Mouse (Mus musculus): Measurements from ENCODE around the gene Dennd4b.
"Not testable (repeated sequence)": the region's sequence is repeated elsewhere in the genome, so short reads cannot be mapped to it uniquely, and the experiment has no call there.

Gene Dennd4b

DNA sequence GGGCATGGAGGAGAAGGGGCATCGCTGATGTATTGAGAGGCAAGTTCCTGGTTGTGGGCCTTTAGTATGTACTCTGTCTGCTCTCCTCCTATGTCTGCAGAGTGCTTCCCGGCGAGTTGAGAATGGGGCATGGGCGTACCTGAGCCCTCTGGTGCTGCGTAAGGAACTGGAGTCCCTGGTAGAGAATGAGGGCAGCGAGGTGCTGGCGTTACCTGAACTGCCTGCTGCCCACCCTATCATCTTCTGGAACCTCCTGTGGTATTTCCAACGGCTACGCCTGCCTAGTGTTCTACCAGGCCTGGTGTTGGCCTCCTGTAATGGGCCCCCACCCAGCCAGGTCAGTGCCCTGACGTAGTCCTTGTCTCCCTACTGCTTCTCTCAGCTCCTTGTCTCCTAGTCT is 13.2 kb downstream of the Dennd4b start:
- in situ Hi-C loops (cut with MboI, MseI), result no loop called here

DNA sequence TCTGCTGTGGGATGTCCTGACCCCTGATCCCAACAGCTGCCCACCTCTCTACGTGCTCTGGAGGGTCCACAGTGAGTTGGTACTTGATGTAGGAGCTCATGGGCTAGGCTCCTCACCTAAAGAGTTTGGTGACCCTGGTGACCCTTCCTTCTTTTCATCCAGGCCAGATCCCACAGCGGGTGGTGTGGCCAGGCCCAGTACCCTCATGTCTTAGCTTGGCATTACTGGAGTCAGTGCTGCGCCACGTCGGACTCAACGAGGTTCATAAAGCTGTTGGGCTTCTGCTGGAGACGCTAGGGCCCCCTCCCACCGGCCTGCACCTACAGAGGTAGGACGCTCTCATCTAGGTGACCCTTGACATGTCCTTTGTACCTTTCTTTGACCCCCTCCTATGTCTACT is 14.2 kb downstream of the Dennd4b start:
- in situ Hi-C loops (cut with MboI, MseI), result no loop called here

DNA sequence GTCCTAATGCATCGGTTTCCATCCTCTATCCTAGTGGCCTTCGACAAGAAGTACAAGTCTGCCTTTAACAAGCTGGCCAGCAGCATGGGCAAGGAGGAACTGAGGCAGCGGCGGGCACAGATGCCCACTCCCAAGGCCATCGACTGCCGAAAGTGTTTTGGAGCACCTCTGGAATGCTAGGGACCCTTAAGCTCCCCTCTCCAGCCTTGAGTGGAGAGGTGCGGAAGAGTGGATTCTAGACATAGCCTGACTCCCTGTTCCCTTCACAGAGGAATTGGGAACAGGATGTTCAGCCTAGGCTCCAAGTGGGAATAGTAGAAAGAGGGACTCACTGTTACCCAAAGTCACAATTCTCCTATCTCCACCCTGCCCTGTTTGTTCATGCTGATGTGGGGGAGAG is 14.8 kb downstream of the Dennd4b start:
- in situ Hi-C loops (cut with MboI, MseI), result no loop called here

DNA sequence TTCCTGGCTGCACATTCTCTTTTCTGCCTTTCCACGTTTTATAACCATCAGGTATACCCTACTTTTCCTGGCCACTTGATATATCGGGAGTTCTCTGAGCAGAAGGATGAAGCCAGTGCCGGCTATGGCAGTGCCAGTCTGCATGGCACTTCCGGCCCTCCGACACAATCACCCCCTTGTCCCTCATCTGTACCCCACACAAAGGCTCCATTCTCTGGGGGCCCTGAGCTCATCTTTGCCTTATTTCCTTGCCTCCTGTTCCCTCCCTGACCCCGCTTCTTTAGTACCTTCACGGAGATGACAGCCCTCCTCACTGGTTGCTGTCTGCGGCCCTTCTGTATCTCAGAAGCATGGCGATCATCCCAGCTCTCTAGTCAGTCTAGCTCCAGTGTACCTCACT is 15.7 kb downstream of the Dennd4b start:
- in situ Hi-C loops (cut with MboI, MseI), result no loop called here

DNA sequence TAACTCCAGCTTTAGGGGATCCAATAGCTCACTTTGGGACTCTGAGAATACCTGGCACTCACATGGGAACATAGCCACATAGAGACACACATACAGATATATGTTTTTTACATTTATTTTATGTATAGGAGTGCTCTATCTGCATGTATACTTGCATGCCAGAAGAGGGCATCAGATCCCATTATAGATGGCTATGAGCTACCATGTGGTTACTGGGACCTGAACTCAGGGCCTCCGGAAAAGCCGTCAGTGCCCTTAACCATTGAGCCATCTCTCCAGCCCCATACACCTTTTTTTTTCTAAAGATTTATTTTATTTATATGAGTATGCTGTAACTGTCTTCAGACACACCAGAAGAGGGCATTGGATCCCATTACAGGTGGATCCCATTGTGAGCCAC is 19.2 kb downstream of the Dennd4b start:
- in situ Hi-C loops (cut with MboI, MseI), result no loop called here

DNA sequence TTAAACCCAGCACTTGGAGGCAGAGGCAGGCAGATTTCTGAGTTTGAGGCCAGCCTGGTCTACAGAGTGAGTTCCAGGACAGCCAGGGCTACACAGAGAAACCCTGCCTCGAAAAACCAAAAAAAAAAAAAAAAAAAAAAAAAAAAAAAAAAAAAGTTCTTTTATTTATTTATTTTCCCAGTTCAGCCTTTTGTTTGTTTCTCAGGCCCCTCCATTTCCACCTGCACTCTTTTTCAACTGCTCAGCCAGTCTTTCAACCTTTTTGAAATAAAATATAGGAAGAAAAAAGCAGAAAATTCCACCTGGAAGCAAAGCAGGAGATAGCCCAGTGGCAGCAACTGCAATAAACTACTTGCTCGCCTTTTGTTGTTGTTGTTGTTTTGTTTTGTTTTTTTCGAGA is 24.4 kb downstream of the Dennd4b start:
- in situ Hi-C loops (cut with MboI, MseI), result not testable (repeated sequence)

DNA sequence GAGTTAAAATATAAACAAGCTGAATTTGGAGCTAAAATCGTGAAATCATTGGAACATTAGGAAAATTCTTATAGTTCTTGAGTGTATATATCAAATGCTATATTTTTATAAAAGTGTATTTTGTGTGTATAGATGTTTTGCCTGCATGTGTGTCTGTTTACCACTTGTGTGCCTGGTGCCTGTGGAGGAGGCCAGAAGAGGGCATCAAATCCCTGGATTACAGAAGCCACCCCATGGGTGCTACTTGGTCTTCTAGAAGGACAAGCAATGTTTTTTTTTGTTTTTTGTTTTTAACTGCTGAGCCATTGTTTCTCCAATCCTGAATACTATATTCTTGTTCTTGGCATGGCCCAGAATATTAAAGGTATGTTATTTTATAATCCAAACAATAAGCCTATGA is 25.6 kb downstream of the Dennd4b start:
- in situ Hi-C loops (cut with MboI, MseI), result loop anchor here (10.0 kb wide), 1 partner anchor 304 kb away; the partner anchor contains the start of gene S100a2

DNA sequence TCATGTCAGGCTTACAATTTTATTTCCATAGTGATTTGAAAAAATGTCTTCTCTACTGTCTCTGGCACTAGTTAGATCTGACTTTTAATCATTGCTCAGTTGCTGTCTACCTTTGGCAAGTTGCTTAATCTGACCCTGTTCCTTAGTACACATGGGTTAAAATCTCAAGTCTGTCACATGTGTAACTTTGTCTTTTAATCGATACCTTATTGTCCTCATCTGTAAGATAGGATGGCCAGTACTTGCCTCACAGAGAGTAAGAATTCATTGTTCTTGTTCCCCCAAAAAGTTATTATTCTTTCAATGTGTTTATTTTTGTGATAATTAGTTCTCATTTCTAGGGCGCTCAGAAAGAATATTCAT is 27.0 kb downstream of the Dennd4b start:
- in situ Hi-C loops (cut with MboI, MseI), result loop anchor here (10.0 kb wide), 1 partner anchor 303 kb away; the partner anchor contains the start of gene S100a2

DNA sequence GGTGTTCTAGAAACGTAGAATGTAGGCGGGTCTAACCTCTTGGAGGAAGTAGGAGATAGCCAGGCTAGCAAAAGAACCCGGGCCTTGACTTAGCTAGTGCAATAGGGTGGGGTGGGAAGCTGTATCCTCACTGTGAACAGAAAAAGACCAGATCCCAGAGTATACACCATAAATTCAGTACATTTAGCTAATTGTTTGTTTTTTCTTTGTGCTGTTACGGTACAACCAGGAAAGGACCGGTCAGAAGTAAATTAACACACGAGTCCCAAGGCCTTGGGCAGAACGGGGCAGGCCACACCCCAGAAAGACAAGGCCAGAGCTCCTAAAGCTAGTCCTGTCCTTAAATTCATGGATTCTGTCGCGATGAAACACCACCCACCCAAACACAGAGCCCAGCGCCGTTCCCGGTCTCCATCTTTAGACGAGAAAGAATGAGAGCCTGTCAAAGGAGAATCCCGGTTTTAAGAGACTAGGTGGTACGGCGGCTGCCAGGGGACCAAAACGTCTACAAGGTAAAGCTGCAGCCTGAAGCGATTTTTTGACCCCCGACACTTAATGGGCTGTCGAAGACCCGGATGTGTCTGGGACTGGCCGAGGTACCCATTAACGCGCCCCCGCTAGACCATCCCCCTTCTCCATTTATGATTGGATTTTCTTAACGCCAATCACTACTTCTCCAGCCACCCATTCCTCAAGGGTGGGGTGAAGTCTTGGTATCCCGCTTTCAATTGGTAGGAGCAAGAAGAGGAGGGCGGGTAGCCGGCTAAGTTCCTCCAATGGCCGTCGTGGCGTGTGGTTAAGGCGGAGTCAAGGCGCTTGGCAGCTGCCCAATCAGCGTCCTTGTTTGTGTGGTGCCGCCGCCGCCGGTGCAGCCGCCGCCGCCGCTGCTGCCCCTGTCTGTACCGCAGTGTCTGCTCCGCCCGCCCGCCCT is 27.6 kb downstream of the Dennd4b start, which contains the start of gene Gatad2b:
Gene Gatad2b, plus strand, starts transcription at position 834 of the 931 bp plus-strand sequence.
- in situ Hi-C loops (cut with MboI, MseI), result loop anchor here (10.0 kb wide), 1 partner anchor 302 kb away; the partner anchor contains the start of gene S100a2

DNA sequence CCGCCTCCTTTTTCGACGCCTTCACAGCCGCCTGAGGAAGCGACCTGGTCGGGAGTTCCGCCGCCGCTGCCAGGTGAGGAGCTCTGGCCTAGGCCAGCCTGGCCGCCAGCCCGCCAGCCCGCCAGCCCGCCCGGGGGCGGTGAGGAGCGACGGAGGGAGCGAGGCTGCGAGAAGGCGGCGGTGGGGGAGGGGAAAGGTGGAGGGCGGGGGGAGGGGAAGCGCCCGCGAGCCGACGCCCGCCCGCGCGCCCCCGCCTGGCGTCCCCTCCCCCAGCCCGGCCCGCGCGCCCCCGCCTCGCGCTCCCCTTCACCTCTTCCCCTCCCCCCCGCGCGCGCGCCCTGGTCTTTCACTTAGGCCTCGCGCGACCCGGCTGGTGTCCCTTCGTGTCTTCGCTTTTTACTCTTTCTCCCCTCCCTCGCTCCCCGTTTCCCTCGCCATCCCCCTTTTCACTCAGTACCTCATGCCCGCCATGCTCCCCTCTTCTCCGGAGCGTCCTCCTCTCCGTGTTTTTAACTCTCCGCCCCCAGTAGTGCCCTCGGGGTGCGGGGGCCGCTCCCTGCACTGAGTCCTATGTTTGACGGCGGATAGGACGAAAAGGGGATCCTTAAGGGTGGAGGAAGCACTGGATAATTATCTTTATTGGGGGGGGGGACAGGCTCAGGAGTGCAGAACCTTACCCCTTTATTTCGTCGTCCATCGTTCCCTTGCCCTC is 28.5 kb downstream of the Dennd4b start:
- in situ Hi-C loops (cut with MboI, MseI), result loop anchor here (10.0 kb wide), 1 partner anchor 301 kb away; the partner anchor contains the start of gene S100a2

DNA sequence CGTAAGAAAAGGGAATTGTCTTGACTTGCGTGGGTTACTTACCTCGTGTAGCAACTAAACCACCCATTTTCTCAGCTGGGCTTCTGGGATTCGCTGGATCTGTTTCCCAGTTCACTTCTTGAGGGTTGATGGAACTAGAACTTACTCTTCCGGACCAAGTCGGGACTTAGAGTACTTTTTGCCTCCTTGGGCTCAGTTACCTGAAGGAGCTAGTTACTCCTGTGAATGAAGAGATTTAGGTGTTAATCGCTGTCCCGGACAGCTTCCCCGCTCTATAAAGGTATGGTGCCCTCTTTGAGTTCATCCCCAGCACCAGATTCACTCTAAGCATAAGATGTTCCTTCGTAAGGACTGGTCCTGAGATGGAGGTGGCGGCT is 29.1 kb downstream of the Dennd4b start:
- in situ Hi-C loops (cut with MboI, MseI), result loop anchor here (10.0 kb wide), 1 partner anchor 301 kb away; the partner anchor contains the start of gene S100a2

DNA sequence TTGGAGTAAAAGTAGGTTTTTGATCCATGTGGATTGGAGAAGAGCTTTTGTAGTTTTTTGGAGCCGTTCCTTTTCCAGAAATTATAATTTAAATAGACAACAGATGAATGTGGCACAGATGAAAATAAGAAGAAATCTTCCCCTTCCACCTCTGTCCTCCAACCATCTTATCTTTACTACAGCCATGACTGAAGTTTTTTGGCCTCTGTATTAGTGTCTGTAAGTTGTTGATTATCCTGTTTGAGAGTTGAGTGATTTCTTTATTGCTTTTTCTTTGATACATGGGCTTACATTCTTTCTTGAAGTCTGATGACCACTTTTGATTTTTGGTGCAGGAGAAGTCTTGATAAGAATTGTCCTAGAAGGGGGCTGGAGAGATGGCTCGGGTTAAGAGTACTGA is 29.7 kb downstream of the Dennd4b start:
- in situ Hi-C loops (cut with MboI, MseI), result loop anchor here (10.0 kb wide), 1 partner anchor 300 kb away; the partner anchor contains the start of gene S100a2

DNA sequence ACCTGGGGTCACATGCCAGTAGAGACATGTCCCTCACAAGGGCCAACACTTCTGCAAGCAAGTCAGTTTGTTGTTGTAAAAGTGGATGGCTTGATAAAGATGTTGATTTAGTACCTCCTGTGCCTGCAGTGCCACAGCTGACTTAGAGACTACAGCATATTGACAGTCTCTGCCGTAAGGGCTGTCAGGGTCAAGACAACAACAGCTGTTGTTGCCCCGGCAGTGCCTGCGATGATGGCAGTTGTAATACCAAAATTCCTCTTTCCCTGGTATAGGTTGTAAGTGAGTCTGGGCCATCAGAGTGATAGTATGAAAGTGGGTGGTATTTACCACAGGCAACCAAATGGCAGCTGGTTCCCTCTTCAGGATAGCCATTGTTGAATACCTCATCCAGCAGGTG is 40.8 kb downstream of the Dennd4b start:
- in situ Hi-C loops (cut with MboI, MseI), result no loop called here

DNA sequence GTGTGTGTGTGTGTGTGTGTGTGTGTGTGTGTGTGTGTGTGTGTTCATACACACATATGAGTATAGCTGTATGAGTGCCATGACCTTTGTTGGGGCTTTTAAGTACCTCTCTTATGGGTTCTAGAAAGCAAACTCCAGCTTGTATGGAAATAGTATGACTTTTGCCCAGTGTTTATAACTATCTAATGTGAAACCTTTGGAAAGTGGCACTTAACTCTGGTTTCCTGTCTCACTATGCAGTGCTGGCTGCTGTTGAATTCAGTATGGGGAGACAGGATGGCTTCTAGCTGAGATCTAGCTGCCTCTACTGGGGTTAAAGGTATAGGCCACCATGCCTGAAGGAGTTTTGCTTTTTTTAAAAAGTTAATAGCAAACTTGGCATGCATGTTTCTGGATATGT is 44.6 kb downstream of the Dennd4b start:
- in situ Hi-C loops (cut with MboI, MseI), result no loop called here

DNA sequence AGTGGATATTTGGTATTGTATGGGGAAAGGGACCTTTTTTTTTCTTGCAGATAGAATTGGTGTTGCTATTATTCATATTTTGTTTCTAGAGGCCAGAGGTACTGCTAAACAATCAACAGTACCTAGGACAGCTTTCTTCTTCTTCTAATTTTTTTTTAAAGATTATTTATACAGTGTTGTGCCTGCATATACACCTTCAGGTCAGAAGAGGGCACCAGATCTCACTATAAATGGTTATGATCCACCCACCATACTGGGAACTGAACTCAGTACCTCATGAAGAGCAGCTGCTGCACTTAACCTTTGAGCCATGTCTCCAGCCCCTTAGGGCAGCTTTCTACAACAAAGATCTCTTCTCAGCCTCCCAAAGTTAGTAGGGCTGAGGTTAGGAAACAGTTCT is 48.4 kb downstream of the Dennd4b start:
- in situ Hi-C loops (cut with MboI, MseI), result no loop called here

DNA sequence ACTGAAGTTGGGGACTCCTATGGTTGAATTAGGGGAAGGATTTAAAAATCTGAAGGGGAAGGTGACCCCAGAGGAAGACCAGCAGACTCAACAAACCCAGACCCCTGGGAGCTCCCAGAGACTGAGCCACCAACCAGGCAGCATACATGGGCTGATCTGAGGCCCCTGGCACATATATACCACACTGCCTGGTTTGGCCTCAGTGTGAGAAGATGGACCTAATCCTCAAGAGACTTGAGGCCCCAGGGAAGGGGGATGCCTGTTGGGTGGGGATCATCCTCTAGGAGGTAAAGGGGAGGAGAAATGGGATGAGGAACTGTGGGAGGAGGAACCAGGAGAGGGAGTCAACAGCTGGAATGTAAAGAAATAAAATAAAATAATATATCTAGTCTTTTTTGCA is 49.3 kb downstream of the Dennd4b start:
- in situ Hi-C loops (cut with MboI, MseI), result no loop called here

DNA sequence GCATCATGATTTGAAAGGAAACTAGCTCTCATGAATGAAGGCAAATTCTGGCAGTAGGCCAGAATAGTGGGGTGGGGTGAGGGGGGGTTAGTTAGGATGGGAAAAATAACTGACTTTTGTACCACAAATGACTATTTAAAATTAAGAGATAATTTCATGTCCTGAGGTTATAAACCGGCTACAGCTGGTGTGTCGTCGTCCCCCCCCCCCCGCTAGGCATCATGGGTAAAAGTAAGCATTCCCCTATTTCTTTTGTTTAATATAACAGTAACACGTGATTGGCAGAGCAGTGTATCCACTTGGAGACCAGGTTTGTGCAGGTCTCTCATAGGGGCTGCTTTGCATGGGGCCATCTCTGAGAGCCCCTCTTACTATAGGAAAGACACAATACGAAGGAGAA is 57.3 kb downstream of the Dennd4b start:
- in situ Hi-C loops (cut with MboI, MseI), result no loop called here

DNA sequence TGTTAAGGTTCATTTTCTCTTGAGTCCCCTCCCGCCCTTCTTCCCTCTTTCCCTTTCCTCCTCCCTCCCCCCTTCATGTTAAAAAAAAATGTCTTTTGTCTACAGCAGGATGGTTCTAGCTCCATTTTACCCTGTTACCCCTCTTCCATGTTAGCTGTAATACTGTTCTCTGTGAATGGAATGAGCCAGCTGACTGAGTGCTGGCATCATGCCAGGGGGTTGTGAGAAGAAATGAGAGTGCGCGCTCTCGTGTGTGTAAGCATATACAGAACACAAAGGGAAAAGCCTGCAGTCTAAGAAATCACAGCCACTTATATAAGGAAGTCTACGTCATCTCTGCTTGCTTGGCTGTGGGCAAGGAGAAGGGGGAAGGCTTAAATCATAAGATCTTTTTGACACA is 58.1 kb downstream of the Dennd4b start:
- in situ Hi-C loops (cut with MboI, MseI), result no loop called here
